Mouse (Mus musculus): ENCODE data around the gene Ift43. TPM values are rescaled to one million over a fixed set of nuclear protein-coding genes. Genes with fewer than 3 reads are reported as not detected.

Ift43 gene
- polyA plus RNA-seq, 1 experiment from 2014 or later, result 77.0 TPM

- no peak overlapping the region for H3K9ac ChIP-seq (ENCODE audit: low read depth, low read length)
- WGBS, result 41% methylated on average over 8 of the region's 8 CpGs
- H3K4me3 ChIP-seq (ENCODE audit: low read length), result no peak overlapping the region
- no peaks in the 10 kb centered on the region for H3K4me1 ChIP-seq (ENCODE audit: control insufficient read depth, insufficient read depth, low read length)
- no peak overlapping the region for H3K27ac ChIP-seq (ENCODE audit: low read depth, low read length)
- H3K4me2 ChIP-seq (replicated peaks; ENCODE audit: low read depth, low read length), result no peak overlapping the region
- no peaks in the 10 kb centered on the region for H3K27me3 ChIP-seq (ENCODE audit: control insufficient read depth, insufficient read depth, low read length)
- no peaks in the 10 kb centered on the region; the same call in 1 of the 2 replicates for H3K36me3 ChIP-seq (ENCODE audit: control insufficient read depth, insufficient read depth, low read length)
- no peak for ATAC-seq (ENCODE audit: low FRiP score, low TSS enrichment)
- no peaks in the 10 kb centered on the region for H3K9me3 ChIP-seq (ENCODE audit: control insufficient read depth, low read length)
Measured at GRCm38 (mm10) chr12:86103852-86104251, 21.5 kb downstream of the Ift43 start.

- Histone ChIP-seq H3K36me3 (ENCODE audit: control insufficient read depth, insufficient read depth, low read length) (no peaks in the 10 kb centered on the region; the same call in 1 of the 2 replicates), H3K4me2 (replicated peaks; ENCODE audit: low read depth, low read length) (no peak overlapping the region), H3K9me3 (ENCODE audit: control insufficient read depth, low read length) (no peaks in the 10 kb centered on the region), H3K9ac (ENCODE audit: low read depth, low read length) (no peak overlapping the region), H3K27ac (ENCODE audit: low read depth, low read length) (no peak overlapping the region), H3K4me1 (ENCODE audit: control insufficient read depth, insufficient read depth, low read length) (no peaks in the 10 kb centered on the region), H3K27me3 (ENCODE audit: control insufficient read depth, insufficient read depth, low read length) (no peaks in the 10 kb centered on the region), H3K4me3 (ENCODE audit: low read length) (no peak overlapping the region)
- 75% methylated on average over 11 of the region's 11 CpGs for WGBS
- no peak for ATAC-seq (ENCODE audit: low FRiP score, low TSS enrichment)
Measured at GRCm38 (mm10) chr12:86104297-86104696, 22.0 kb downstream of the Ift43 start.

- 49% methylated on average over 8 of the region's 10 CpGs for WGBS
- H3K36me3 ChIP-seq (ENCODE audit: control insufficient read depth, insufficient read depth, low read length), result no peaks in the 10 kb centered on the region; the same call in 1 of the 2 replicates
- ATAC-seq (ENCODE audit: low FRiP score, low TSS enrichment), result 0 out of 2 replicates have a peak, but pooled peaks have one; percentile 3
Measured at GRCm38 (mm10) chr12:86105546-86105945, 23.2 kb downstream of the Ift43 start.

GRCm38 (mm10) chr12:86106086-86106485, 23.7 kb downstream of the Ift43 start:
- Histone ChIP-seq H3K27me3 (ENCODE audit: control insufficient read depth, insufficient read depth, low read length) (no peaks in the 10 kb centered on the region), H3K36me3 (ENCODE audit: control insufficient read depth, insufficient read depth, low read length) (no peaks in the 10 kb centered on the region; the same call in 1 of the 2 replicates), H3K9ac (ENCODE audit: low read depth, low read length) (no peak overlapping the region), H3K9me3 (ENCODE audit: control insufficient read depth, low read length) (no peaks in the 10 kb centered on the region), H3K4me1 (ENCODE audit: control insufficient read depth, insufficient read depth, low read length) (no peaks in the 10 kb centered on the region), H3K27ac (ENCODE audit: low read depth, low read length) (no peak overlapping the region), H3K4me3 (ENCODE audit: low read length) (no peak overlapping the region), H3K4me2 (replicated peaks; ENCODE audit: low read depth, low read length) (no peak overlapping the region)
- no peak for ATAC-seq (ENCODE audit: low FRiP score, low TSS enrichment)
- WGBS, result 90% methylated on average over 9 of the region's 9 CpGs

More at GRCm38 (mm10) chr12:86105546-86105945, 23.2 kb downstream of the Ift43 start:
- H3K4me1 ChIP-seq (ENCODE audit: control insufficient read depth, insufficient read depth, low read length), result no peaks in the 10 kb centered on the region
- H3K4me3 ChIP-seq (ENCODE audit: low read length), result no peak overlapping the region
- H3K27me3 ChIP-seq (ENCODE audit: control insufficient read depth, insufficient read depth, low read length), result no peaks in the 10 kb centered on the region
- H3K9me3 ChIP-seq (ENCODE audit: control insufficient read depth, low read length), result no peaks in the 10 kb centered on the region
- H3K27ac ChIP-seq (ENCODE audit: low read depth, low read length), result no peak overlapping the region
- H3K4me2 ChIP-seq (replicated peaks; ENCODE audit: low read depth, low read length), result no peak overlapping the region
- no peak overlapping the region for H3K9ac ChIP-seq (ENCODE audit: low read depth, low read length)

- Histone ChIP-seq H3K9me3 (ENCODE audit: control insufficient read depth, low read length) (no peaks in the 10 kb centered on the region), H3K27me3 (ENCODE audit: control insufficient read depth, insufficient read depth, low read length) (no peaks in the 10 kb centered on the region), H3K36me3 (ENCODE audit: control insufficient read depth, insufficient read depth, low read length) (no peaks in the 10 kb centered on the region; the same call in 1 of the 2 replicates), H3K9ac (ENCODE audit: low read depth, low read length) (no peak overlapping the region), H3K4me2 (replicated peaks; ENCODE audit: low read depth, low read length) (no peak overlapping the region), H3K27ac (ENCODE audit: low read depth, low read length) (no peak overlapping the region), H3K4me1 (ENCODE audit: control insufficient read depth, insufficient read depth, low read length) (no peaks in the 10 kb centered on the region), H3K4me3 (ENCODE audit: low read length) (no peak overlapping the region)
- ATAC-seq (ENCODE audit: low FRiP score, low TSS enrichment), result no peak
- 77% methylated on average over 7 of the region's 7 CpGs for WGBS
Measured at GRCm38 (mm10) chr12:86107645-86108044, 25.3 kb downstream of the Ift43 start.

- WGBS, result 60% methylated on average over 4 of the region's 4 CpGs
- H3K36me3 ChIP-seq (ENCODE audit: control insufficient read depth, insufficient read depth, low read length), result no peaks in the 10 kb centered on the region; the same call in 1 of the 2 replicates
- no peak overlapping the region for H3K9ac ChIP-seq (ENCODE audit: low read depth, low read length)
- H3K4me3 ChIP-seq (ENCODE audit: low read length), result no peak overlapping the region
- no peaks in the 10 kb centered on the region for H3K27me3 ChIP-seq (ENCODE audit: control insufficient read depth, insufficient read depth, low read length)
- no peak overlapping the region for H3K4me2 ChIP-seq (replicated peaks; ENCODE audit: low read depth, low read length)
- no peak for ATAC-seq (ENCODE audit: low FRiP score, low TSS enrichment)
- H3K4me1 ChIP-seq (ENCODE audit: control insufficient read depth, insufficient read depth, low read length), result no peaks in the 10 kb centered on the region
- no peaks in the 10 kb centered on the region for H3K9me3 ChIP-seq (ENCODE audit: control insufficient read depth, low read length)
- no peak overlapping the region for H3K27ac ChIP-seq (ENCODE audit: low read depth, low read length)
Measured at GRCm38 (mm10) chr12:86109531-86109930, 27.2 kb downstream of the Ift43 start.

GRCm38 (mm10) chr12:86110637-86111036, 28.3 kb downstream of the Ift43 start:
- no peaks in the 10 kb centered on the region for H3K27me3 ChIP-seq (ENCODE audit: control insufficient read depth, insufficient read depth, low read length)
- no peaks in the 10 kb centered on the region for H3K9me3 ChIP-seq (ENCODE audit: control insufficient read depth, low read length)
- no peak overlapping the region for H3K9ac ChIP-seq (ENCODE audit: low read depth, low read length)
- H3K4me3 ChIP-seq (ENCODE audit: low read length), result no peak overlapping the region
- H3K4me1 ChIP-seq (ENCODE audit: control insufficient read depth, insufficient read depth, low read length), result no peaks in the 10 kb centered on the region
- ATAC-seq (ENCODE audit: low FRiP score, low TSS enrichment), result no peak
- 91% methylated on average over 2 of the region's 2 CpGs for WGBS
- H3K27ac ChIP-seq (ENCODE audit: low read depth, low read length), result no peak overlapping the region
- H3K4me2 ChIP-seq (replicated peaks; ENCODE audit: low read depth, low read length), result no peak overlapping the region
- no peaks in the 10 kb centered on the region; the same call in 1 of the 2 replicates for H3K36me3 ChIP-seq (ENCODE audit: control insufficient read depth, insufficient read depth, low read length)

- no peaks in the 10 kb centered on the region for H3K27me3 ChIP-seq (ENCODE audit: control insufficient read depth, insufficient read depth, low read length)
- no peak overlapping the region for H3K4me2 ChIP-seq (replicated peaks; ENCODE audit: low read depth, low read length)
- 87% methylated on average over 15 of the region's 15 CpGs for WGBS
- H3K4me3 ChIP-seq (ENCODE audit: low read length), result no peak overlapping the region
- no peak overlapping the region for H3K27ac ChIP-seq (ENCODE audit: low read depth, low read length)
- no peak overlapping the region for H3K9ac ChIP-seq (ENCODE audit: low read depth, low read length)
- no peaks in the 10 kb centered on the region for H3K36me3 ChIP-seq (ENCODE audit: control insufficient read depth, insufficient read depth, low read length)
- ATAC-seq (ENCODE audit: low FRiP score, low TSS enrichment), result no peak
- no peaks in the 10 kb centered on the region for H3K4me1 ChIP-seq (ENCODE audit: control insufficient read depth, insufficient read depth, low read length)
- H3K9me3 ChIP-seq (ENCODE audit: control insufficient read depth, low read length), result no peaks in the 10 kb centered on the region
Measured at GRCm38 (mm10) chr12:86116295-86116835, 34.0 kb downstream of the Ift43 start.

- no peak overlapping the region for H3K4me2 ChIP-seq (replicated peaks; ENCODE audit: low read depth, low read length)
- 77% methylated on average over 6 of the region's 6 CpGs for WGBS
- H3K9me3 ChIP-seq (ENCODE audit: control insufficient read depth, low read length), result no peaks in the 10 kb centered on the region
- no peaks in the 10 kb centered on the region for H3K36me3 ChIP-seq (ENCODE audit: control insufficient read depth, insufficient read depth, low read length)
- H3K4me1 ChIP-seq (ENCODE audit: control insufficient read depth, insufficient read depth, low read length), result no peaks in the 10 kb centered on the region
- ATAC-seq (ENCODE audit: low FRiP score, low TSS enrichment), result no peak
- H3K9ac ChIP-seq (ENCODE audit: low read depth, low read length), result no peak overlapping the region
- no peaks in the 10 kb centered on the region for H3K27me3 ChIP-seq (ENCODE audit: control insufficient read depth, insufficient read depth, low read length)
- H3K4me3 ChIP-seq (ENCODE audit: low read length), result no peak overlapping the region
- H3K27ac ChIP-seq (ENCODE audit: low read depth, low read length), result no peak overlapping the region
Measured at GRCm38 (mm10) chr12:86124016-86124415, 41.7 kb downstream of the Ift43 start.

All from kidney, embryonic 14.5 days (tissue).